Mouse (Mus musculus): ENCODE measurements around the gene Unc13b. TPM values are rescaled to one million over a fixed set of nuclear protein-coding genes. Genes with fewer than 3 reads are reported as not detected.
A peak's percentile ranks its signal among the peaks of the same experiment; 100 is the strongest.

The Unc13b gene
- total RNA-seq, 2 experiments from 2014 or later = 14.0 to 17.4 TPM

DNA sequence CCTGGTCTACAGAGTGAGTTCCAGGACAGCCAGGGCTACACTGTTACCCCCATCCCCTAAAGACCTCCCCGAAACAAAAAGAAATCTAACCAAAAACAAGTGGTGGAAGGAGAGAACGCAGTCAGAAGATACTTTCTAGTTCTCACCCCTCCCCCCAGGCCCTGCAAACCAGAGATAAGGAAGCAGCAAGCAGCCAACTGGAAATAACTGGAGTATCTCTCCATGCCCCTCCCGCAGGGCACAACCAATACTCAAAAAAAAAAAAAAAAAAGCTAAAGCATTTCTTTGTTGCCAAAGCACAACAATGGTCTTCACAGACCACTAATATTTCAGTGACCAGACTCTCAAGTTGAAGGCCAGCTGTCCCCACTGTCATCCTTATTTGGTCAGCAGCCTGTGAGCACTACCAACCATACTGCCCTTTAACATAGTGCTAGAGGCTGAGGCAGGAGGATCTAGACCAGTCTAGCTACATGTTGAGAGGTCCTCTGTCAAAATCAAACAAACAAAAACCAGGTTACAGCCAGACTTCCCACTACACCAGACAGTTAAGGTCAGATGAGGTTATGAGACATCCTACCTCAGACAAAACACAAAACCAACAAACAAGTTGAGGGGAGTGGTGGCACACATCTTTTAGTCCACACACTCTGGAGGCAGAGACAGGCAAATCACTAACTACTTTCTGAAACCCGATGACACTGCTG lies 20.7 kb upstream of the Unc13b start:
- DNase-seq (ENCODE audit: low spot score in 2 of 2) = no peak

DNA sequence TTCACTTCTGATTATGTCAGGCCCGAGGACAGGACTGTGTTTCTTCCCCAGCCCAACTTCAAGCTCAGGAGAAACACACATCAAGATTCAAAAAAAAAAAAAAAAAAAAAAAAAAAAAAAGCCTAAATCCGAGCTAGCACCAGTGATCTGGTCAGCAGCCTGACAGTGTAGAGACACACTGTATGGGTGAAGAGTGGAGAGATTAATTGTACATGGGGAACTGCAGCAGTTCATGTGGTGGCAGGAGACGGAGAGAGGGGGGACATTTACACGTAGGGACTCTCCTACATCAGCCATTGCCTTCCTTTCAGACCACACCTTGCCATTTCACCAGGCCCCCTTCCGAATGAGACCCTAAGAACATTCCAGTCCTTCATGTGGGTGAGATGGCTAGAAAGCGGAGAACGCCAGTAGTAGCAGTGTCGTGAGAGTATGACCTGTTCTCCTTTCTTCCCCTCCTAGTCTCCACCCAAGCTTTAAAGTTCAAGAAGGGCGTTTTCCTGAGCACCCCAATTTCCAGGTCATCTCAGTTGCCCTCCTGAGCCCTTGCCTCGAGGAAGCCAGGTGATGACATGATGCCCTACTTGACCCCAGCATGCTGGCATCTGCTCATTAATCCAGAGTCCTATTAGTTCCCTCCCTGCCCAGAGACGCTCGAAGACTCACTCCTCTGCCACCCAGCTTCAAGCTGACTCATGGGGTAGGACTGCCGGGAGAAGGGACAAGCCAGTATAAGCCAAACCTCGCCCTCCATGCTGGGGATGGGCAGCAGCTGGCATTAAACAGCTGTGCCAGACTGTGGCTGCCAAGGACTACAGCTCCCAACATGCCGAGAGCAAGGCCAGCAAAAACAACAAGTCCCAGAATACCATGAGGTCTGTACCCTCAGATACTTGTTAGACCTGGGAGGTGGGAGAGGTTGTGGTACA lies 19.9 kb upstream of the Unc13b start:
- peak in 1 of 2 experiments; percentile 50 for DNase-seq (ENCODE audit: low spot score in 2 of 2)

DNA sequence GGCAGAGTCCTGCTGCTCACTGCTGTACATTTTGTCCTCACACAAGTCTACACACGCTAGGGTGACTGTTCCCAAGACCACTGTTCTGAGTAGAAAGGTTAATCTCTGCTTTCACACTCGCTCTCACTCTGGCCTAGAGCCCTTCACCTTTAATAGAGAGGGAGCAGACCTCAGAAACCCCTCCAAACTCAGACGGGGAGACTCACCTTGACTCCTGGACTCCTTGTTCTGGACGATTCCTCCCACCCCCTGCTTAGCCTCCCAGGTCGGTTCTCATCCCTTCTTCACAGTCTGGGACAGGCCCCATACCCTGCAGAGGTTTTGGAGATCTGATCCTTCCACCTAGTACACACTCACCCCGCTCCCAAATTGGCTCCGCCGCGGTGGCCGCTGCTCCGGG lies 19.1 kb upstream of the Unc13b start:
- no peak for DNase-seq (ENCODE audit: low spot score in 2 of 2)

DNA sequence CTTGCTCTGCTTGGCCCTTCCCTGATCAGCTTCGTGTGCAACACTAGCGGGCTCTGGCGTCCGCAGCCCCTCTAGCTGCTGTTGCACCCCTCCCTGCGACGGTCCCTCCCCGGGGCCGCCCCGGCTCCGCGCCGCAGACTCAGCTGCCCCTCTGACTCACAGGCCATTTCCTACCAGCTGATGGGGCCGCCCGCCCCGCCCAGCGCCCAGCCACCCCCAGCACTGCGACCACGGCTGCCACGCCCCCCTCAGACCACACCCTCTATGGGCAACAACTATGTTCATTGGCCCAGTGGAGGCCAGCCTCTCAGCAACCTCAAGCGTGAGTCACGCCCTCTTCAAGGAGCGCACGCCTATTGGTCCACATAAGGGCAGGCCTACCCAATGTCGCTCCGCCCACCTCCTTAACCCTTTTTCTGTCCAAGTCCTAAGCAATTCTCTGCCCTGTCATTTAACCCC lies 18.6 kb upstream of the Unc13b start:
- DNase-seq (ENCODE audit: low spot score in 2 of 2) = peak; percentile 86 to 94

DNA sequence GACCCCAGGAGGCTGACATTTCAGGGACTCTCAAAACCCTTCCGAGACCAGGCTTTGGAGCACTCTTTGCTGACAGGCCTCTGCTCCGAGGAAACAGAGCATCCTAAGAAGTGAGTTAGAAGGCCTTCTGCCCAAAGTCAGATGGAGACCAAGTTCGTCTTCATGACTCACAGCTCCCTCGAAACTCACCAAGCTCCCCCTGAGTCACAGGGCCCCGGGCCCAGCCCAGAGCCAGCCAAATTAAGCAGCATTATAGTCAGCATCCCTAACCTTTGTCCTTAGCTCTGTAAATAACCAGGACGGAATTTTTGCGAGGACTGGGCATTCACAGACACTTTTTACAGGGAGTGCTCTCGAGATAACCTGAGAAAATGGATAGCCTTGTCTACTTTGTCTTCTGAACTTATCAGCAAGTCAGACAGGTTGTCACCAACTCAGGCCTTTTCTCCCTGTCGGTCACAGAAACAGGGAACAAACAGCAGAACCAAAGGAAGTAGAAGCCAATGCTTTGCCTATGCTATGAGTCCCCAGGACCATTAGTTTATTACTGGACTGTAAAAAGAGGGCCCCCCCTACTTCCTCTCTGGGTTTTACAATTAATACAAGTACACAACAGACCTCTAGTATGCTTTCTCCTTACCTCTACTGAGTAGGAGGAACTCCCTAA lies 17.7 kb upstream of the Unc13b start:
- no peak for DNase-seq (ENCODE audit: low spot score in 2 of 2)

DNA sequence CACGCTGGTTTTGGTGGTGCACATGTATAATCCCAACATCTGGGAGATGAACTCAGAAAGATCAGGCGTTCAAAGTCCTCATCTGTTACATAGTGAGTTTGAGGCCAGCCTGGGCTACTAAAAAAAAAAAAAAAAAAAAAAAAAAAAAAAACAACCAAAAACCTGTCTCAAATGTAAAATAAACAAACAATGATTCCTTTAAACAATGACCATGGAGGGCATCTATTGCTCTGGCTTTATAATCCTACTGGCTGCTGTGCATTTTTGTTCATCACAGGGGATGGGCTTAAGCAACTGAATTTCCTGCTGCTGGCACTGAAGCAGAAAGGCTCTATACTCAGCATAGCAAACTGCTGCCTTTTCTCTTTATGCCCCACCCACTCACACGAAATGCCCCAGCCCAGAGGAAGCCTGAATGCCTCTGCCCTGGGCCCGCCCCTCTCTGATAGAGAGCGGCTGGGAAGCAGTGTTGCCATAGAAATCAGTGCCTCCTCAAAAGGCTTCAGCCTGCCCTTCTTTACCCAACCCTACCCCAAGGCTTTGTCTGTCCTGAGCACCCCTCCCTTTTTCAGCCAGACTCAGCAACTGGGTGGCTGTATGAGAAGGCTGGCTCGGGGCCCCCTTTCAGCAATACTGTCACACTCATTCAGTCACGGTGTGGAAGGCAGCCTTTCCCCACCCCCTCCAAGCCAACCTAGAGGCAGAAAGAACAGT lies 15.0 kb upstream of the Unc13b start:
- DNase-seq (ENCODE audit: low spot score in 2 of 2) = peak in 1 of 2 experiments; percentile 46

DNA sequence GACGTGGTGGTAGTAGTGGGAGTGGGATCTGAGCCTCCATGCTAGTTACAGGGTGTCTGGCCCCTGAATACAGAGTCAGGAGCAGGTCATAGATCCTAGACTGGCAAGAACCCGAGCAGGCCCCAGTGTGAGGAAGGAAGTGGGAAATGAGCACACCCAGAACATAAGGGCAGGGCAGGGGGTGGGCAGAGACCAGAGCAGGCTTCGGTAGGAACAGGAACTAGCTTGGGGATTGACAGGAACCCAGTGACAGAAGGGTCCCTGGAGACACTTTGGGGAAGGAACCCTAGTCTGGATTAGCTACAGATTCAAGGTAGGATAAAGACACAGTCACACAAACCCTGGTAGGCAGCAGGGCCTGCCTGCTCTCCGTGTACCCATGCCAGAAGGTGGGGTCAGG lies 14.1 kb upstream of the Unc13b start:
- no peak for DNase-seq (ENCODE audit: low spot score in 2 of 2)

DNA sequence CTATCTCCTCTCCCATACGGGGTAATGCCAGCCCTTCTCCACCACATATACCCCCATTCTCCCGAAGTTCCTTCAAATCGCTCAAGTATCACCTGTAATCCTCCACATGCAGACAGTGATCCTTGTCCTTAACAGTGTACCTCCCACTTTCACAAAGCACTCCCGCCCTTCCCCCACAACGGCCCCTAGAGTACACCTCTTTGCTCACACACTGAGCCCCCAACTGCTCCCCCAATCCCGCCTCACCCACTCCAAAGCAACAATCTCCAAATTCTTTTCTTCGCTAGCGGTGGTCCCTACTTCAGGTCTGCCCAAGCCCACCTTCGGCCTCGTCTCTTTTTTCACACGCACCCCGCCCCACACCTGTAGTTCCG lies 13.5 kb upstream of the Unc13b start:
- DNase-seq (ENCODE audit: low spot score in 2 of 2) = no peak

DNA sequence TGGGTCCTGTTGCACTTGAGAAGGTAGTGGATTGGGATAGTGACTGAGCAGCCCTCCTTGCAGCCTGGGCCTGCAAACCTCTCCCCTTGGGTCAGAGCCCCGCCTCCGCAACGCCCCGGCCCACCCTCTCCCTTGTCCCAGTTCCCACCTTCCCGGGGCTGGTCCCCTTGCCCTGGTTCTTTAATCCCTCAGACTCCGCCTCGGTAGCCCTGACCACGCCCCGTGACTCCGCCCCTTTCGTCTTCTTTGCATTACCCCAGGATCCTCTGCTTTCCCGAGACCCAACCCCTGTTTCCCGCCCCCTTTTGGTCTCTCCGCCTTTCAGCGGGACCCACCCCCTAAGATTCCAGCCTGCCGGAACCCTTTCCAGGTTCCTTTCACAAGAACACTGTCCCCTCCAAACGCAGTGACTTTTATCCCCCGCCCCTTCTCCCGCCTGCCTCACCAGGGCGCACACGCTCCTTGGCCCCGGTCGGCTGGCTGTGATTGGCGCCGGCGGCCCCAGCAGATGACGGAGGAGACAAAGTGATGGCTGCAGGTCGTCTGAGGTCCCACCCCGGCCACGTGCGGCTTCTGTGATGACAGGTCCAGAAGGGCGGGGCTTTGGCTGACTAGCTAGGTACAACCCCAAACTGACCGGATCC lies 13.0 kb upstream of the Unc13b start, which contains the start of gene Fam214b:
Fam214b (minus strand) TSS at position 562 of the 644 bp plus-strand sequence.
- DNase-seq (ENCODE audit: low spot score in 2 of 2) = peak; percentile 91 to 97

DNA sequence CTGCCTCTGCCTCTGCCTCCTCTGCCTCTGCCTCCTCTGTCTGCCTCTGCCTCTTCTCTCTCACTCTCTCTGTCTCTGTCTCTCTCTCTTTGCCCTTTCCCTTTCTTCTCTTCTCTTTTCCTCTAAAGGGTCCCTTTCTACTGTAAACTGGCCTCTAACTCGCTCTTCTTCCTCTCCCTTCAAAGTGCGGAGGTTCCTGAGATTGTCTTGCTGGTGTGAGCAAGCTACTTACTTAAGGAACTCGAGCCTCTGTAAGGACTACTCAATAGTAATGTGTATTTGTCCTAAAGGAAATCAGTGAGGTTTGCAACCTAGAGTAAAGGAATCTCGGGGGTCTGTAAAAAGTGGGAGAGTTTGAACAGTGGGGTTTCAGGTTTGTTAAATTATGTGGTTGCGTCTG lies 12.1 kb upstream of the Unc13b start:
- no peak for DNase-seq (ENCODE audit: low spot score in 2 of 2)

DNA sequence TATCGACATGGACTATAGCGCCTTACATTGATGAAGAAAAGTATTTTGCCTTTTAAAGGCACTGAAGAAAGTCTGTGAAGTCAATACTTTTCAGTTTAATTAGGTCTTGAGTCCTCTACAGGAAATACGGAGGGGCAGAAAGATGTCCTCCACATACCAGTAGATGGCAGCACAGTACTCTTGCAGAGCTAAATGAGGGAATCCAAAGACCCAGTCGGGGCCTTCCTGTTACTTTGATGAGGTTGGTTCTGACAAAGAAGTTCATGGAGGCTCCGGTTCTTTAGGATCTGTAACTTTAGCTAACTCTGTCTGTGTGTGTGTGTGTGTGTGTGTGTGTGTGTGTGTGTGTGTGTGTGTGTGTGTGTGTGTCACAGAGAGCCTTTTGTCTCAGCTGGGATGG lies 11.5 kb upstream of the Unc13b start:
- peak in 1 of 2 experiments; percentile 41 for DNase-seq (ENCODE audit: low spot score in 2 of 2)

DNA sequence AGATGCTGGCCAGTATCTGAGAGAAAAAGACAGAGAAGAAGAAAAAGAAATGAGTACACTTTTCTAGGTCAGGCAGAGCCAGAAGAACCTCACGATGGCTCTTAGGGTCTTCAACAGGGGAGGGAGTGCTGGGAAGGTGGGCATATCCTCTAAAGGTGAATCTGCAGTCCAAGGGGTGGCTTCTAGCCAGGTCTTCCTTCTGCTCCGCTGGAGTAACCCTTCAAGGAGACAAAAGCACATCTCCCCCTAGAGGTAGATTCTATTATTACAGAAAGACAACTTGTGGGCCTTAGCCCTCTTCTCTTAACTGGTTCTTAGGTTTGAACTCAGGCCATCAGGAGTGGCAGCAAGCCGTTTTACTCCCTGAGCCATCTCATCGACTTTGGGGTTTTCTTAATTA lies 6.1 kb upstream of the Unc13b start:
- no peak for DNase-seq (ENCODE audit: low spot score in 2 of 2)

DNA sequence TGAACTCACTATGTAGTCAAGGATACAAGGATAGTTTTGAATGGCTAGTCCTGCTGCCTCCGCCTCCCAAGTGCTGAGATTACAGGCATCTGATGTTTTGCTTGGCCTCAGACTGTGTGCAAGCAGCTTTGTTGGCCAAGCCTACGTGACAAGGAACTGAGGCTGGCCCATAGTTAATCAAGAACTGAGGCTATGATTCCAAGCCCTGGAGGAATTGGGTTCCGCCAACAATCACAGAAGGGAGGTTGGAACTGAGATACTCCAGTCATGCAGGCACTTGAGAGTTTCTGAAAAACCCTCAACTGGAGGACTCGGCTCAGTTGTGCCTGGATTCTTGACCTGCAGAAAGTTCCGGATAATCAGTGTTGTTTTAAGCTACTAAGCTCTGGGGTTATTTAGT lies 1.1 kb upstream of the Unc13b start:
- DNase-seq (ENCODE audit: low spot score in 2 of 2) = no peak

DNA sequence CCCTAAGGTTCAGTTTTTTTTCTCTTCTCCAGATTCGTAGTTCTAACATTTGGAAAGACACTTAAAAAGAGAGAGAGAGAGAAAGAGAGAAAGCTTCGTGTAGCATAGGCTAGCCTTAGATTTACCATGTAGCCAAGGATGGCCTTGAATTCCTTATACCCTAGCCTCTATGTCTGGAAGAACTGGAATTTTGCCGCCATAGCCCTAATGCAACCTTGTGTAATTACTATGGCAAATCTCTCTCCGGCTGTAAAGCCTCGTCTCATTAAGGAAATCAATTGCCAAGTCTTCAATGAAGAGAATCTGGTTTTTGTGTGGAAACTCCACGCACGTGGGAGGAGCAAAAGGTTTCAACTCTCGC lies 381 bp upstream of the Unc13b start:
- DNase-seq (ENCODE audit: low spot score in 2 of 2) = no peak

DNA sequence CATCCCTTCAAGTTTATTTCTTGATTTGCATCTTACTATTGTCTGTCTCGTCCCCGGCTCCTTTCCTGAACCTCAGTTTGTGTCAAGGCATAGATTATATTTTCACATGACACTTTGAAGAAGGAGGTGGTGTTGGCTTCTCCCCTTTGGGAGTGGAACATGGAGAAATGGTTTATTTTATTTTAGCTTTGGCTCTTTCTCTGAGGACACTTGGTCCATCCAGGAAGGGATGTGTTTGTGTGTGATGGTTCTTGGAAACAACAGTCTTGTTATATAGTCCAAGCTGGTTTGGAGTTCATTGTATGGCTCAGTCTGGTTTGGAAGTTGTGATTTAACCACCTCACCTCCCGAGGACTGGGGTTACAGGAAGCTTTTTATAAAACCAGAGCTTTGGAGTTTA lies 944 bp downstream of the Unc13b start:
- no peak for DNase-seq (ENCODE audit: low spot score in 2 of 2)

DNA sequence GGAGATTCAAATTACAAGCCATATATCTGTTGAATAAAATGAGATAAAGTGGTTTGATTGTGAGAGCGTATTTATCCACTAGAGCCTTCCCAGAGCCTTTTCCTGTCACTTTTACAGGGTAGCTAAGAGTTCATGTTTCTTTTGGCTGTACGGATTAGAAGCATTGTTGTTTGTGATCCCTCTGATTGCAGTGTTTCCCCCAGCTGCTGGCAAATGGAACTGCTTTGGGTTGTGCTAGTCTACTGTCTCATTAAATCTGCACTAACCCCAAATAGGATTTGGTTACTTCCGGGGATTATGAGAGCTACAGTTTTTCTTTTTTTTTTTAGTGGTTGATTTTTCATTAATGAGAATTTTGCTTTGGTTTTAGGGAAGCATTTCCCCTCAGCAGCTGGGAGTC lies 1.5 kb downstream of the Unc13b start:
- DNase-seq (ENCODE audit: low spot score in 2 of 2) = no peak

DNA sequence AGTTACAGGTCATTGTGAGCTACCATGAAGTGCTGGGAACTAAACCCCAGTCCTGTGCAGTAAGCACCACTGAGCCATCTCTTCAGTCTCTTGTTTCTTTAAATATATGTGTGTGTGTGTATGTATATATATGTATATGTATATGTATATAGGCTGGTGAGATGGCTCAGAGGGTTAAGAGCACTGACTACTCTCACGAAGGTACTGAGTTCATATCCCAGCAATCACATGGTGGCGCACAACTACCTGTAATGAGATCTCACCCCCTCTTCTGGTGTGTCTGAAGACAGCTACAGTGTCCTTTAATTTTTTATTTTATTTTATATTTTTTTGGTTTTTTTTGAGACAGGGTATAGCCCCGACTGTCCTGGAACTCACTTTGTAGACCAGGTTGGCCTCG lies 6.7 kb downstream of the Unc13b start:
- no peak for DNase-seq (ENCODE audit: low spot score in 2 of 2)

DNA sequence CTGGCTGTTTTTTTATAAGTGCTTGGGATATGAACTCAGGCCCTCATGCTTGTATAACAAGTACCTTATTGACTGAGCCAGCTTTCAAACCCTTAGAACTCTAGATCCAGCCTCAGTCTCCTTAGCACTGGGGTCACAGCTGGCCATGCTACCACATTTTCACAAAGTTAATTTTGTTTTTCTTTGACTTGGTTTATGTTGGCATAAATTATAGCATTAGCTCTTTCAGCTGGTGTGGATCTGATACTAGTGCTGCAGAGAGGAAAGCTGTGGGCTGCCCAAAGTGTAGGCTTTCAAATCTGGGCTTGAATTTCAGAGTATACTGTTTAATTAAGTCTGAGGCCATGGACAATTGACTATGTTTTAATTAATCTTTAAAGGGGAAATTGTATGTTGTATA lies 16.2 kb downstream of the Unc13b start:
- DNase-seq (ENCODE audit: low spot score in 2 of 2) = no peak

DNA sequence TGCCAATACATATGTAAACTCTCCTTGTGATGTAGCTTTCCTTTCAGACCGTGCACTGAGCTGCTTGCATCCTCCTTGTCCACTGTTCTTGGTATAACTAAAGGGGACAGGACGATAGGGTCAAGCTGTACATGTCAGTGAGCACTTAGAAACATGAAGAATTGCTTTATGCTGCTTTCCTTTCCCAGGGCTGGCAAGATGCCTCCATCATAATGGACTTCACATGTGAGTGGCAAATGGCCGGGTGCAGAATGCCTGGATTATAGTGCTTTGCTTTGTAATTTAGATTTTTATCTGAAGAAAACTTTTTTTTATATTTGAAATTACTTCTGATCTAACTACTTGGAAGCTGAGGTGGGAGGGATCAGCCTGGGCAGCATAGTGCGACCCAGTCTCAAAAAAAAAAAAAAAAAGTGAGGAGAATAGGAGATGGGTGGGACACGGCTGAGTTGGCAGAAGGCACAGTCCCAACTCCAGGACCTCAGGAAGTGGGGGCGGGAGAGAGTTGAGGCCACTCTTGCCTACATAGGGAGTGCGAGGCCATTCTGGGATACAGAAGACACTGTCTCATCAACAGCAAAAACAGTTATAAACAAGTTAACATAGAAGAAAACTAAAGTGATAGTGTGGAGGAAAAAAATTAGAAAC lies 19.4 kb downstream of the Unc13b start:
- DNase-seq (ENCODE audit: low spot score in 2 of 2) = no peak

DNA sequence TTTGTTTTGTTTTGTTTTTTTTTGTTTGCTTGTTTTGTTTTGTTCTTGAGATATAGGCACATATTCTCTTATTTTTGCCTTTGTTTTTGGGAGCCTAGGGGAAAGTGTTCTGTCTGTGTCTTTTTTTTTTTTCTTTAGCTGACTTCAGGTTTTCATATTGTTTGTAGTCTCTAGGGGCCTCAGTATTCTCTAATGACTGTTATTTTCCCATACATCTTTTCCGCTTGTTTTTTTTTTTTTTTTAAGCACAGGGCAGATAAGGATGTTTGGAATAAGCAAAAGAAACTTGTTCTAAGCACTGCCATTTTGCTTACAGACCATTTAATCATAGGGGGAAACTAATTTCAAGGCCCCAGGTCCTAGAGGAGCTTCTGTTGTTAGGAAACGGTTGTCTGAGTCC lies 23.7 kb downstream of the Unc13b start:
- DNase-seq (ENCODE audit: low spot score in 2 of 2) = no peak
